Mouse (Mus musculus) forebrain, embryonic 14.5 days (tissue): ENCODE measurements at regions not wholly inside any gene's neighbourhood (a gene's known extent, or its start where the extent isn't known, plus 50 kb on each side); places are given as distances from the start of the nearest gene placed in this dataset.

Experiments used
- ATAC-seq: fragments of 200-750 bp; cut with Nextera tagmentation; 2 replicates; pipeline ENCODE4 v1.8.0; 2017; ENCODE audit warnings: mild to moderate bottlenecking, moderate library complexity
- DNase-seq: peaks from one replicate; pipeline ENCODE4 v3.0.0-alpha.2; 2015; ENCODE audit warnings: low spot score
- H3K27ac ChIP-seq: fragments of 300-500 bp; sonication (generic); 2 replicates; pipeline ENCODE4 v1.5.1; 2014; ENCODE audit warnings: low read depth, mild to moderate bottlenecking, control low read depth, low read length, moderate library complexity
- H3K27me3 ChIP-seq: fragments of 300-500 bp; sonication (generic); replicated peaks from 2 replicates; pipeline ENCODE4 v1.6.1; 2014; ENCODE audit warnings: low read length, control low read depth, mixed read lengths; ENCODE audit not compliant: control insufficient read depth, insufficient read depth
- H3K36me3 ChIP-seq: fragments of 300-500 bp; sonication (generic); 2 replicates; pipeline ENCODE4 v1.6.1; 2014; ENCODE audit warnings: low read length, control low read depth; ENCODE audit not compliant: control insufficient read depth, insufficient read depth
- H3K4me1 ChIP-seq: fragments of 300-500 bp; sonication (generic); 2 replicates; pipeline ENCODE4 v1.6.1; 2014; ENCODE audit warnings: antibody characterized with exemption, low read length, control low read depth; ENCODE audit not compliant: control insufficient read depth, insufficient read depth
- H3K4me2 ChIP-seq: fragments of 300-500 bp; sonication (generic); 2 replicates; pipeline ENCODE4 v1.6.1; 2014; ENCODE audit warnings: mild to moderate bottlenecking, control low read depth, low read length
- H3K4me3 ChIP-seq: fragments of 300-500 bp; sonication (generic); 2 replicates; pipeline ENCODE4 v1.5.1; 2014; ENCODE audit warnings: low read depth, low read length, control low read depth
- H3K9ac ChIP-seq: fragments of 300-500 bp; sonication (generic); 2 replicates; pipeline ENCODE4 v1.6.1; 2014; ENCODE audit warnings: mild to moderate bottlenecking, low read length, control low read depth, moderate library complexity
- H3K9me3 ChIP-seq: fragments of 300-500 bp; sonication (generic); replicated peaks from 2 replicates; pipeline ENCODE4 v1.6.1; 2016; ENCODE audit warnings: low read length, control low read depth, mixed read lengths; ENCODE audit not compliant: control insufficient read depth
- WGBS: fragments of 180-500 bp; shearing (Covaris S2); extraction: QIAGEN DNeasy Blood & Tissue Kit; methylation state at CpG from one replicate; pipeline ENCODE4 v1.1.7; 2014; 5-methylcytosine and 5-hydroxymethylcytosine counted together

DNA sequence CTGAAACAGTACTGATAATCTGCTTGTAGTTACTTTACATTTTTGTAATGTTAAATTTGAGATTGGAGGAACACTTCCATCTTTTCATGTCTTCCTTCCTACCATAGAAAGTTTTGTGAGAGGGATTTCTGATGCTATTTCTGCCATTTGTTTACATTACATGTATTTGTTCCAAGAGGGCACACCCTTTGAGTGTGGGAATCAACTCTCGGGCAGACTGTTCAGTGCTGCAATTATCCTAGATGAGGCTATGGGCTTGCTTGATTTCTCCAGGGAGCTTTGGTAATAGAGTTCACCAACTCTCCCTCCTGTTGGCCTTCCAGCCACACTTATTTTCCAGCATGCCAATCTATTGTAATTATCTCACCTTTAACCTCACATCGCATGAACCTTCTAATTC, 52.4 kb downstream of the Gm13691 start:
- 51% methylated on average over 2 of the region's 2 CpGs for WGBS

DNA sequence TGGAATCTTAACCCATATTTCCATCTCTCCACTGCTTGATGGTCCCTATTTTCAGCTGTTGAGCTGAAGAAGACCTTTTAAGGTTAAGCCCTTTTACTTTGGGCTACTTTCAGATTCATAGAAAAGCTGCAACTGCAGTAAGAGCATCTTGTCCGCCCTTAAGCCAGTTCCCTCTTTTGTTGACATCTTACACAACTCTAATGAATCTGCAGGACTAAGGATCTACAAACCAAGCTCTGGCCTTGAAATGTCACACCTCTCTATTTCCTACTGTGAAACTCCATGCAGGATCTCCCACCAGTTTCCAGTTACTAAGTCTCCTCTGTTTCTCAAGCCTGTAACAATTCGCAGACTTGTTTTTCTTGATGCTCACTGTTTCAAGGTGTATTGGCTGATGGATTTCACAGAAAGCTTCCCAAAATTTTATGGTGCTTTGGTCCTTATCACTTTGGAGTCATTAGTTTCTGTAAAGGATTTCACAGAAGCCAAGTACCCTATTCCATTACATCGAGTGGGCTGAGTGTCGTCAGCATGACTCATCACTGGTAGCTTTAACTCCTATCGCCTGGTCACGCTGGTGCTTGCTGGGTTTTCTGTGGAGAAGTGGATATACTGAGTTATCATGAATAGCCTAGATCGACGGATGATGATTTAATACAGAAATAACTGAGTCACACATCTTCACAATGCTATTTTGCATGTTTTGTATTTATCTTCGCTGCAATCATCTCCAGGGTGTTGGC, 58.2 kb downstream of the Gm13691 start:
- H3K4me2 ChIP-seq, result no peak overlapping the region
- H3K9ac ChIP-seq, result no peak overlapping the region
- ATAC-seq, result no peak
- no peaks in the 10 kb centered on the region for H3K36me3 ChIP-seq
- DNase-seq, result no peak
- H3K27ac ChIP-seq, result no peak overlapping the region
- H3K9me3 ChIP-seq, result no peaks in the 10 kb centered on the region
- H3K4me3 ChIP-seq, result no peak overlapping the region
- no peaks in the 10 kb centered on the region for H3K27me3 ChIP-seq
- WGBS, result 93% methylated on average over 9 of the region's 9 CpGs
- H3K4me1 ChIP-seq, result no peaks in the 10 kb centered on the region

More for the DNA sequence above, 52.4 kb downstream of the Gm13691 start:
- Histone ChIP-seq H3K9ac (no peak overlapping the region), H3K9me3 (no peaks in the 10 kb centered on the region), H3K27me3 (no peaks in the 10 kb centered on the region), H3K4me1 (no peaks in the 10 kb centered on the region), H3K4me3 (no peak overlapping the region), H3K4me2 (no peak overlapping the region), H3K36me3 (no peaks in the 10 kb centered on the region), H3K27ac (no peak overlapping the region)
- DNase-seq (no peak), ATAC-seq (no peak)

DNA sequence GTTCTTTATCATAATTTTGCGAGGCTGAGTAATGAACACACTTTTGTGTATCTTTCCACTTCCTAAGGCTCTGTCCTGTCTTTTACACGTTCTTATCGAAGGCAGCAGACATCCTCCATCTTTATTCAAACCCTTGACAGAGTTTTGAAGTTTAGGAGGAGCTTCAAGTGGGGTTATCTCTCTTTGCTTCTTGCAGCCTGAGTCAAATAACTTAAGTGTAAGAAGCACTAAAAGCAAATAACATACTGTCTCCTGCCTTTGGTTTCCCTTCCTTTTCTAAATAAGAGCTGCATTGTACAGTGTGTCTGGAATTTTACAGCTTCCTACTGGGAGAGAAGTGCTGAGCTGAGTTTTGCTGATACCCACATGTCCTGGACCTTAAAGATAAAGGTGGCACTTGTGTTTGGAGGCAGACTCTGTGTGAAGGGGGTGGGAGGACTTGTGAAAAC, 61.6 kb downstream of the Gm13691 start:
- H3K9ac ChIP-seq, result no peak overlapping the region
- H3K4me3 ChIP-seq, result no peak overlapping the region
- no peaks in the 10 kb centered on the region for H3K36me3 ChIP-seq
- DNase-seq, result no peak
- no peaks in the 10 kb centered on the region for H3K4me1 ChIP-seq
- H3K9me3 ChIP-seq, result no peaks in the 10 kb centered on the region
- no peak overlapping the region for H3K27ac ChIP-seq
- 72% methylated on average over 3 of the region's 3 CpGs for WGBS
- ATAC-seq, result no peak
- H3K27me3 ChIP-seq, result no peaks in the 10 kb centered on the region
- H3K4me2 ChIP-seq, result no peak overlapping the region

DNA sequence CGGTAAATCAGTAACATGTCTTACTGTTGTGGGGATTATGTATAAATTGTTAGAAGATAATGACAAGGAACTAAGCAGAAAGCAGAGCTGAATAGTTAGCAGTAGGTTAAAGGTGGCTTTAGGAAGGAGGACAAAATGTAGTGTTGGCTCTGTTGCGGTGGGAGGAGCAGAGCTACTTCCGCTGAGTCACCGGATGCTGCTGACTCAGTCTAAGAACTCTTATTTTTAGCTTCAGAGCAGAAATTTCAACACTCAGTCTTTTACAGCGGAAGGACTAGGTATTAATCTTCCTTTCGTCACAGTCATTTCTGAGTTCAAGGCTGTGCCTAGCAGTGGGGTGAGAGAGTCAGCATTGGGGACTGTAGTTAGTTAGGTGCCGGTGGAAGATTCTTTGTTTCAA, 68.9 kb downstream of the Gm13691 start:
- Histone ChIP-seq H3K27ac (no peak overlapping the region), H3K4me3 (no peak overlapping the region), H3K4me1 (no peaks in the 10 kb centered on the region), H3K27me3 (no peaks in the 10 kb centered on the region), H3K9me3 (no peaks in the 10 kb centered on the region), H3K9ac (no peak overlapping the region), H3K4me2 (no peak overlapping the region), H3K36me3 (no peaks in the 10 kb centered on the region)
- WGBS, result 95% methylated on average over 7 of the region's 7 CpGs
- DNase-seq (no peak), ATAC-seq (no peak)

DNA sequence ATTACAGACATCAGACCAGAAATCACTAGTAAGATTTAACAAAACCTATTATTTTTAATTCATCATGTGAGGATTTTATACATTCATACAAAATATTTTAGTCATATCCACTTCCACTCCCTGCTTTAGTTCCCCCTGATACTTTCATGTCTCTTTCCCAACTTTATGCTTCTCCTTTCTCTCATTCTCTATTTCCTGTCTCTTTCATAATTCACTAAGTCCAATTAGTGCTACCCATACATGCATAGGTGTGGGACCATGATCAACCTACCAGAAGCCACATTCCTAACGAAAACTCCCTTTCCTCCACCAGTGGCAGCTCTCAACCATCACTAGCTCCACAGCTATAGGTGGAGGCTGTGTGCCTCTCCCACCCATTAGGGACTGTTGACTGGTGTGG, 70.9 kb downstream of the Gm13691 start:
- Histone ChIP-seq H3K36me3 (no peaks in the 10 kb centered on the region), H3K4me1 (no peaks in the 10 kb centered on the region), H3K27me3 (no peaks in the 10 kb centered on the region), H3K9me3 (no peaks in the 10 kb centered on the region), H3K4me3 (no peak overlapping the region), H3K27ac (no peak overlapping the region), H3K9ac (no peak overlapping the region), H3K4me2 (no peak overlapping the region)
- DNase-seq (no peak), ATAC-seq (no peak)
- 75% methylated on average over 1 of the region's 1 CpGs for WGBS

DNA sequence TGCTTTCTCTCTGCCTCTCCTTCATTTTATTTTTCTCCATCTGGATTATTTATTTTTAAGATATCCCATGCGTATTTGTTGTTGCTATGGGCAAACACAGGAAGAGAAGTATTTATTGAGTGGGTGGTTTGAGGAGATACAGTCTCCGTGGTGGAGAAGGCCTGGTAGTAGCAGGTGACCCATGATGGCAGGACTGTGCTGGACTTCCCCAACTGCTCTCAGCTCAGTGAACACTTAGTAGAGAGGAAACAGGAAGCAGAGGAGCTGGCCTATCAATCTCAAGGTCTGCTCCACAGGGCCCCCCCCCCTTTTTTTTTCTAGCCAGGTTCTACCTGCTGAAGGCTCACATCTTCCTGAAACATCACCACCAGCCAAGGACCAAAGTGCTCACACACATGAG, 74.0 kb downstream of the Gm13691 start:
- H3K27me3 ChIP-seq, result no peaks in the 10 kb centered on the region
- WGBS, result 87% methylated on average over 2 of the region's 2 CpGs
- H3K4me2 ChIP-seq, result no peak overlapping the region
- no peak overlapping the region for H3K27ac ChIP-seq
- no peaks in the 10 kb centered on the region for H3K4me1 ChIP-seq
- ATAC-seq (no peak), DNase-seq (no peak)
- H3K9ac ChIP-seq, result no peak overlapping the region
- no peak overlapping the region for H3K4me3 ChIP-seq
- no peaks in the 10 kb centered on the region for H3K36me3 ChIP-seq
- no peaks in the 10 kb centered on the region for H3K9me3 ChIP-seq

DNA sequence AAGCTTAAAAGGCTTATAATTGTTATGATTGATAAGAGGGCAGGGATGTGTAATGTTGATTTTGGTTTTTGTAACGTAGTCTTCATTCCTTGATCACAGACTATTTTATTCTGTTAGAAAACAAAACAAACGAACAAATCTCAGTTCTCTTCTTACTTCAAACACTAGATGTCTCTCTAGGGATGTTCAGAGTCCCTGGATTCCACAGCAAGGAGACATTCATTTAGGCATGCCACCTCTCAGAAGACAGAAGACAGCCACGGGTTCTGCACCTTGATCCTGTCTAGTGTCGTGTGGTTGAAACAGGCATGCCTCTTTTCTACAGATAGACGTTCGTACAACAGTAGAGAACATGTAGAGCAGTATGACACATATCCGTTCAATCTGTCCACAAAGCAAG, 74.7 kb downstream of the Gm13691 start:
- no peaks in the 10 kb centered on the region for H3K9me3 ChIP-seq
- DNase-seq (no peak), ATAC-seq (no peak)
- no peaks in the 10 kb centered on the region for H3K27me3 ChIP-seq
- no peaks in the 10 kb centered on the region for H3K36me3 ChIP-seq
- H3K4me3 ChIP-seq, result no peak overlapping the region
- H3K4me2 ChIP-seq, result no peak overlapping the region
- WGBS, result 74% methylated on average over 7 of the region's 7 CpGs
- H3K4me1 ChIP-seq, result no peaks in the 10 kb centered on the region
- H3K27ac ChIP-seq, result no peak overlapping the region
- H3K9ac ChIP-seq, result no peak overlapping the region

DNA sequence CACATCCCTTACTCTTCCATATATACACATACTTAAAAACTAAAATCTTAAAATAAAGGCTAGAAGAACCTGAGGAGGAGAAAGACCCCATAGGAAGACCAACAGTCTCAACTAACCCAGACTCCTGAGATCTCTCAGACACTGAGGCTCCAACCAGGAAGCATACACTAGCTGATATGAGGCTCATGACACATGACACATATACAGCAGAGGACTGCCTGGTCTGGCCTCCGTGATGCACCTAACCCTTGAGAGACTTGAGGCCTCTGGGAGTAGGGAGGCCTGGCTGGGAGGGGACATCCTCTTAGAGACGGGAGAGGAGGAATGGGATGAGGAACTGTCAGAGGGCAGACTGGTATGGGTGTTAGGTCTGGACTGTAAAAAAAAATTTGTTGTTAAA, 75.4 kb downstream of the Gm13691 start:
- Histone ChIP-seq H3K9me3 (no peaks in the 10 kb centered on the region), H3K27ac (no peak overlapping the region), H3K36me3 (no peaks in the 10 kb centered on the region), H3K9ac (no peak overlapping the region), H3K4me1 (no peaks in the 10 kb centered on the region), H3K27me3 (no peaks in the 10 kb centered on the region), H3K4me3 (no peak overlapping the region), H3K4me2 (no peak overlapping the region)
- ATAC-seq (no peak), DNase-seq (no peak)
- 85% methylated on average over 2 of the region's 2 CpGs for WGBS

DNA sequence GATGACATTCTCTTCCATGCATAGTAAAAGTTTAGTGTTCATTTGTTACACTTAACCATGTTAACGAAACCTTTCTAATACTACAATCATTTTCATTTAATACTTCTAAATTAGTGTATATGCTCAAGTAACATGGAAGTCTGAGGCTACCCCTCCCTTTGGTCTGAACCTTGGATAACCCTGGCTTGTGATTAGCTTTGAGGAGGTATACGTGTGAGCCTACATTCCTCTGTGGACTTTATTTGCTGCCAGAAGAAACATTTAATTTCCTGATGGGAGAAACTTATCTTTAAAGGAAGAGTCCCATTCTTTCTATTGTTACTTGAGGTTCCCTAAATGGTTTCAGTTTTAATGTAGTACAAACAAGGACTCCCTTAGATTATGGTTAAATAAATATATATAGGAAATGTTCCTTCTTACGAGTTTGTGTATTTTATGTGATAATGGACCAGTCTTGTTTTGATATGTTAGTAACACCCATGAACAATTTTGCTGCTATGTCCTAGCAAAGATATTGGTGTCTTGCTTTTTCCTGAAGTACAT, 75.9 kb downstream of the Gm13691 start:
- H3K4me2 ChIP-seq, result no peak overlapping the region
- DNase-seq, result no peak
- no peak for ATAC-seq
- WGBS, result 89% methylated on average over 3 of the region's 3 CpGs
- H3K36me3 ChIP-seq, result no peaks in the 10 kb centered on the region
- H3K9ac ChIP-seq, result no peak overlapping the region
- no peaks in the 10 kb centered on the region for H3K9me3 ChIP-seq
- no peak overlapping the region for H3K27ac ChIP-seq
- H3K4me1 ChIP-seq, result no peaks in the 10 kb centered on the region
- H3K27me3 ChIP-seq, result no peaks in the 10 kb centered on the region
- H3K4me3 ChIP-seq, result no peak overlapping the region
